Mouse (Mus musculus): ENCODE results near the gene Edem2. TPM values are rescaled to one million over a fixed set of nuclear protein-coding genes. Genes with fewer than 3 reads are reported as not detected.
"Not testable (repeated sequence)": the region's sequence is repeated elsewhere in the genome, so short reads cannot be mapped to it uniquely, and the experiment has no call there.

Edem2 gene
- polyA plus RNA-seq, 1 experiment from 2014 or later = 30.5 TPM

DNA sequence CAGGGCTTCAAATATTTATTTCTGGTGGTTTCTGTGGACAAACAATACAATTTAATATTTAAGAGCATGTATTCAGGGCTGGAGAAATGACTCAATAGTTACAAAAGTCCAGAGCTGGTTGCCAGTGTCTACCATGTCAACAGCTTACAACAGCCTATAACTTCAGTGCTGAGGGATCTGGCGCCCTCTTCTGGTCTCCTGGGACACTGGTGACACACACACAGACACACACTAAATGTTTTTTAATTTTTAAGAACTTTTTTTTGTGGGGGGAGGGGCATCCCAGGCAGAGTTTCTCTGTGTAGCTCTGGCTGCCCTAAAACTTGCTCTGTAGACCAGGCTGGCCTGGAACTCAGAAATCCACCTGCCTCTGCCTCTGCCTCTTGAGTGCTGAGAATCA lies 26.5 kb upstream of the Edem2 start:
- peaks cover 20% of the 10 kb centered on the region for H3K27me3 ChIP-seq (ENCODE audit: poor library complexity, severe bottlenecking)
- no peak overlapping the region for H3K27ac ChIP-seq
- no peaks in the 10 kb centered on the region for H3K9me3 ChIP-seq
- WGBS = 3% methylated on average over 1 of the region's 1 CpGs
- no peak overlapping the region for H3K4me3 ChIP-seq
- no peaks in the 10 kb centered on the region for H3K36me3 ChIP-seq (replicated peaks)
- DNase-seq (ENCODE audit: extremely low spot score, low spot score) = peak; percentile 29
- peaks cover 8% of the 10 kb centered on the region for H3K4me1 ChIP-seq

DNA sequence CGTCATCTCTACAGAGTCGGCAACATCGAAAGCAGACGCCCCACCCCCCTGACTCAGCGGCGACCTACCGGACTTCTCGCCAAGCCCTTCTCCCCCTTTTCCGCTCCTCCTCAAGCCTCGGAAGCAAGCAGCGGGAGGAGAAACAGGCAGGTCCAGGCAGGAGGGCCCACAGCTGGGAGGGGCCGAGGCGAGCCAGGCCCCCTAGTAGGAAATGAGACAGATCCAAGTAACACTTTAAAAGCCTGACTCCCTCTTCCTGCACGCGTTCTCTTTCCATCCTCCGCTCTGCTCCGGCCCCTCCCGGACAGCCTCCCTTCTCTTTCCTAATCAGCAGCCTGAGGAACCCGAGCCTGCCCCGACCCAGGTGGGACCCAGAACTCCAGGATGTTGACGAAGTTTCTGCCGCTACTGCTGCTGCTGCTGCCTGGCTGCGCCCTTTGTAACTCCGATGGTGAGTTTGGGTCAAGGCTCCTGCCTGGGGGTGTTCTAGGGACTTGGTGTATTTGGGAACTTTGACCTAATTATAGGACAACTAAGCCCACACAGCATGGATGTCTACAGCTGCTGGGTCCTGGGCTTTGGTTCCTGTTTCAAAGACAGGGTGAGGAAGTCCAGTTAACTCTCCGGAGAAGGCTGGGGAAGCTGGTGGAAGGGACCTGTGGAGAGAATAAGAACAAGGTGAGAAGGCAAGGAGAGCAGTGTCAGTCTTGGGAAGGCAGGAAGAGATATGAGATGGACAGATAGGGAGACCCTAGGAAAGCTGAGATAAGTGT lies 21.9 kb upstream of the Edem2 start, which contains the start of gene Procr:
TSS of gene Procr (plus strand) at position 104 of the 773 bp plus-strand sequence.
- H3K4me3 ChIP-seq = peak within 1 kb of the TSS; percentile 49
- WGBS = 3% methylated on average over 25 of the region's 25 CpGs
- H3K27ac ChIP-seq = peak within 1 kb of the TSS; percentile 40; the same call in 1 of the 2 replicates
- H3K4me1 ChIP-seq = peaks cover 10% of the 10 kb centered on the region
- H3K9me3 ChIP-seq = no peaks in the 10 kb centered on the region
- DNase-seq (ENCODE audit: extremely low spot score, low spot score) = peak; percentile 24
- no peaks in the 10 kb centered on the region for H3K36me3 ChIP-seq (replicated peaks)
- peaks cover 14% of the 10 kb centered on the region for H3K27me3 ChIP-seq (ENCODE audit: poor library complexity, severe bottlenecking)

DNA sequence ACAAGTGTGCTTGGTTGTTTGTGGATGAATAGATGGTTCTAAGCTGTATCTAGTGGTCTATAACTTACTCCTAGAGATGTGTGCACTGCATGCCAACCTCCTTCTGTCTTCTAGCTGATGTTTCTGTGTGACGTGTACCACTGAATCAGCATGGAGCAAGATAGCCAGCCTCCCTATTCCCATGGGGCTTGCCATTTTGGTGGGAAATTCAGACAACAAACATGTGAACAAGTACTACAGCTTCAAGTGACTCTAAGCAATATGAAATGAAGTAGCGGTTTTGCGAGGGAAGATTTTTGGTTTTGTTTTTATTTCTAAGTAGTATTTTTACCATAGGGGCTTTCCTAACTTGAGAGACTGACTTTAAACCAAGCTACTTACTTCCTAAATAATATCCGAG lies 20.1 kb upstream of the Edem2 start:
- Histone ChIP-seq H3K4me3 (no peak overlapping the region), H3K36me3 (replicated peaks) (no peaks in the 10 kb centered on the region), H3K9me3 (no peaks in the 10 kb centered on the region), H3K4me1 (peaks cover 10% of the 10 kb centered on the region), H3K27ac (no peak overlapping the region), H3K27me3 (ENCODE audit: poor library complexity, severe bottlenecking) (peaks cover 14% of the 10 kb centered on the region)
- WGBS = 88% methylated on average over 4 of the region's 4 CpGs
- DNase-seq (ENCODE audit: extremely low spot score, low spot score) = no peak

DNA sequence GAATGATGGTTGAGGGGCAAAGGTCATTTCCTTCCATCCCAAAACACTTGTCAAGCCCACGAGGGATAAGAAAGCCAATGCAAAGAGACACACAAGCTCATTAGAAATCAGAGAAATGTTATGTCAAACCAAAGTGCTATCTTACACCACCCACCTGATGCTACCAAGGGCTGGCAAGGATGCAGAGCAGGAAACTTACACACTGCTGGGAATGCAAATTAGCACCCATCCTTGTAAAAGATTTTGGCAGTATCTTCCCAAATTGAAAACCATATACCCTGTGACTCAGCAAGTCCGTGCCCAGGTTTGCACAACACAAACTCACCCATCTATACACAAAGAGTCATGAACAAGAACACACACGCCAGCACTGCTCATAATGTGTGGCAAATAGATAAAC lies 16.2 kb upstream of the Edem2 start:
- Histone ChIP-seq H3K9me3 (no peaks in the 10 kb centered on the region), H3K4me3 (no peak overlapping the region), H3K27me3 (ENCODE audit: poor library complexity, severe bottlenecking) (no peaks in the 10 kb centered on the region), H3K4me1 (no peaks in the 10 kb centered on the region), H3K27ac (no peak overlapping the region), H3K36me3 (replicated peaks) (no peaks in the 10 kb centered on the region)
- 74% methylated on average over 3 of the region's 3 CpGs for WGBS
- no peak for DNase-seq (ENCODE audit: extremely low spot score, low spot score)

DNA sequence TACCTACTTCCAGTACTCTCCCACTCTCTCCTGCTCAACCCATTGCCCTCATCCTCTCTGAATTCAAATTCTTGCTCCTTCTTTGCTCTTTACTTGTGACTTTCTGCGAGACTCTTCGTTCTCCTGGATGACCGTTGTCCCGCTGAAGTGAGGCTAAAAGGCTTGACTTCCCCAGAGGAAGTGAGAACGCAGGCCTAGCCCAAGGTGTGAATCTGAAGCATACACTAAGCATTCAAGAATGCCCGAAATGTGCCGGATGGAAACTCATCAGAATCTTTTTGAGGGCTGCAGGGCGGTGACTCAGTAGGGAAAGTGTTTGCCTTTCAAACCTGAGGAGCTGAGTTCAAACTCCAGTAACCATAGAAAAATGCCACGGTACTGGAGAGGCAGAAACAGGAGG lies 14.1 kb upstream of the Edem2 start:
- no peak overlapping the region for H3K4me3 ChIP-seq
- H3K9me3 ChIP-seq = no peaks in the 10 kb centered on the region
- no peak overlapping the region for H3K27ac ChIP-seq
- no peak for DNase-seq (ENCODE audit: extremely low spot score, low spot score)
- WGBS = 91% methylated on average over 9 of the region's 9 CpGs
- no peaks in the 10 kb centered on the region for H3K4me1 ChIP-seq
- H3K36me3 ChIP-seq (replicated peaks) = no peaks in the 10 kb centered on the region
- no peaks in the 10 kb centered on the region for H3K27me3 ChIP-seq (ENCODE audit: poor library complexity, severe bottlenecking)

DNA sequence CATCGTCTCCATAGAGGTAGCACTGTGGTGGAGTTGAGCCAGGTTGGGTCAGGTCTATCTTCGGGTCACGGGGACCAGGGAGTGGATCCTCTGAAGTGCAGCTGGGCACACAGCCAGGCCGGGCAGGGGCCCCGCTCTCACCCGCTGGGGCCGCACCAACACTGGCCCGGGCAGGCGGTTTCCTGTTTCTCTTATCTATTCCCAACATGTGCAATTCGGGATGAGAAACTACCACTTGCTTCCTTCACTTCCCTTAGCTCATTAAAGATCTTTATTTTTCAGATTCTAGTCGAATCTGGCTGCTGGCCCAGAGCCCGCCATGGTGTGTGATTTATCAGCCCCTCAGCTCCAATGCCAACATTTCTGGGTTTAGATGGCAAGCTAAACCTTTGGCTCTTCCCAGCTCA lies 13.7 kb upstream of the Edem2 start:
- Histone ChIP-seq H3K9me3 (no peaks in the 10 kb centered on the region), H3K4me3 (no peak overlapping the region), H3K4me1 (no peaks in the 10 kb centered on the region), H3K27ac (no peak overlapping the region), H3K27me3 (ENCODE audit: poor library complexity, severe bottlenecking) (no peaks in the 10 kb centered on the region), H3K36me3 (replicated peaks) (no peaks in the 10 kb centered on the region)
- no peak for DNase-seq (ENCODE audit: extremely low spot score, low spot score)
- WGBS = 84% methylated on average over 12 of the region's 12 CpGs

DNA sequence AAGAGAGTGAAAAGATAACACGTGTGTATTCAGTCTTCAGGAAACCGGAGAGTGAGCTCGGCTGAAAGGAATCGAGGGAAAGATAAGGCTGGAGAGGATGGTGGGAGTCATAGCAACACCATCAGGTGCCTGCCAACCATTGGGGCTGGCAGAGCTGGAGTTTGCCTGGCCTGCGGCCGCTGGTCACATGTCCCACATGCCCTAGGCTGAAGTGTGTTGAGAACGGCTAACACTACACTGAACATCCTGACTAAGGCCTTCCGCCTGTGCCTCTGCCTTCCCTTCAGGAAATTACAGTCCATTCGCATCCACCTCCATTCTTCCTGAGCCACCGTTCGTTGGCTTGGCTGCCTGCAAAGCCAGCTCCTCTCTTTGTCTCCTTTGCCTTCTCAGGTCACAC lies 12.9 kb upstream of the Edem2 start:
- Histone ChIP-seq H3K27me3 (ENCODE audit: poor library complexity, severe bottlenecking) (no peaks in the 10 kb centered on the region), H3K27ac (no peak overlapping the region), H3K36me3 (replicated peaks) (no peaks in the 10 kb centered on the region), H3K4me1 (no peaks in the 10 kb centered on the region), H3K4me3 (no peak overlapping the region), H3K9me3 (no peaks in the 10 kb centered on the region)
- DNase-seq (ENCODE audit: extremely low spot score, low spot score) = no peak
- 87% methylated on average over 11 of the region's 11 CpGs for WGBS

DNA sequence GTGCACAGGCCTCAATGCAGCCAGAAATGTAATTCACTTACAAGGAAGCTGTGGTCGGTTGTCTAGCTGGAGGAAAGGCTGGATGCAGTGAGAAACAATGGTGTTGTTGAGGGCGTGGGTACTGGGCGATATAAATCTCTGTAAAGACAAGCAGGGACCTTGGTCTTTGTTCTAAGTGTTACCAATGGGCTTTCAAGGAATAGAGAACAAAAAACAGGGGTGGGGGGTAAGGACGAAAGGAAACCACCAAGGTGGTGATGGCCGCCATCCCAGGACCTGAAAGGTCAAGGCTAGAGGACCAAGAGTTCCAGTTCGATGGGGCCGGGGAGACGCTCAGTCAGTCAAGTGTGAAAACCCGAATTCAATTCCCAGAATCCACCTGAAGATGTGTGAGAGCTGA lies 8.5 kb upstream of the Edem2 start:
- Histone ChIP-seq H3K27me3 (ENCODE audit: poor library complexity, severe bottlenecking) (no peaks in the 10 kb centered on the region), H3K27ac (no peak overlapping the region), H3K4me3 (no peak overlapping the region), H3K4me1 (no peaks in the 10 kb centered on the region), H3K9me3 (no peaks in the 10 kb centered on the region), H3K36me3 (replicated peaks) (no peaks in the 10 kb centered on the region)
- DNase-seq (ENCODE audit: extremely low spot score, low spot score) = no peak
- WGBS = 78% methylated on average over 9 of the region's 9 CpGs

DNA sequence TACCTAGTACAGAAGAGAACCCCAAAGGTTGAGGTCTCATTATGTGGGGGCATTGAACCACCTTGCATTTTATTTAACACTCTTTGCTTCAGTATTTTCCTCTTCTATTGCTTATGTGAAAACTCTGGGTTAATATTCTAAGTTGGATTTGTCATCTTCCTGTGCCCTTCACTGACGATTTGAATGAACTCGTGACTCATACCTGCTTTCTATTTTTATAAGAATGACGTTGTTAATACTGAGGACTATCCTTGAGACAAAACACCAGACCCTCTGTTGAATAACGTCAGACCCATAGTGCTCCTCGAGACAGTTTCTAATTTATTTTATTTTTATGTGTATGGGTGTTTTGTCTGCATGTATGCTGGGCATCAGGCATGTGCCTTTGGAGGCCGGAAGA lies 7.7 kb upstream of the Edem2 start:
- no peak overlapping the region for H3K27ac ChIP-seq
- no peak overlapping the region for H3K4me3 ChIP-seq
- no peaks in the 10 kb centered on the region for H3K36me3 ChIP-seq (replicated peaks)
- no peaks in the 10 kb centered on the region for H3K4me1 ChIP-seq
- WGBS = 87% methylated on average over 6 of the region's 6 CpGs
- DNase-seq (ENCODE audit: extremely low spot score, low spot score) = no peak
- no peaks in the 10 kb centered on the region for H3K9me3 ChIP-seq
- no peaks in the 10 kb centered on the region for H3K27me3 ChIP-seq (ENCODE audit: poor library complexity, severe bottlenecking)

DNA sequence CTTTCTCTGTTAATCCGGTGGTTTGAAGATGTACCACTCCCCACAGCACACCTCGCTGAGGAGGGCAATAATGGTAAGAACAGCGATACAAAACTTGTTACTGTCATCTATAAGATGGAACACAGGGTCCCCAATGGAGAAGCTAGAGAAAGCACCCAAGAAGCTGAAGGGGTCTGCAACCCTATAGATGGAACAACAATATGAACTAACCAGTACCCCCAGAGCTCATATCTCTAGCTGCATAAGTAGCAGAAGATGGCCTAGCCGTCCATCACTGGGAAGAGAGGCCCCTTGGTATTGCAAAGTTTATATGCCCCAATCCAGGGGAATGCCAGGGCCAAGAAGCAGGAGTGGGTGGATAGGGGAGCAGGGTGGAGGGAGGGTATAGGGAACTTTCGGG lies 6.5 kb upstream of the Edem2 start, which contains the start of gene Gm17581:
TSS of gene Gm17581 (minus strand) at position 101 of the 400 bp plus-strand sequence.
- not testable (repeated sequence) for H3K4me1 ChIP-seq

DNA sequence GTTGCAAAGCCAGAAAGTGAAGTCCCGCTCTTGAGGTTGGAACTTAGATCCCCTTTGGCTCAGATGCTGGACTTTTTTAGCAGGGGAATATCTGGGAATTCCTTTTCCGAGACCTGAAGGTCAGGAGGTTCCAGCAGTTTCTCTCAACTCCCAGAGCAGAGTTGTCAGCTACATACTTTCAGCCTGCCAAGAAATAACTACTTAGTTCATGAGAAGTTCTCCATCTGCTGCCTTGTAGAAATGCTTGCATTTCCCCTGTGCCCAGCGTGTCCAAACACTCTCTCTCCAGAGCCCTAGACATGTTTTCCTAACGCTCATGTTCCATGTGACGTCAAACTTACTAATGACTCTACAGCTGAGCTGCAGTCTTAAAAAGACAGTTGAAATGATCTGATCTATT lies 5.8 kb upstream of the Edem2 start:
- Histone ChIP-seq H3K36me3 (replicated peaks) (no peaks in the 10 kb centered on the region), H3K9me3 (no peaks in the 10 kb centered on the region), H3K27me3 (ENCODE audit: poor library complexity, severe bottlenecking) (no peaks in the 10 kb centered on the region), H3K4me3 (no peak overlapping the region), H3K4me1 (no peaks in the 10 kb centered on the region), H3K27ac (no peak overlapping the region)
- DNase-seq (ENCODE audit: extremely low spot score, low spot score) = no peak
- 90% methylated on average over 5 of the region's 5 CpGs for WGBS

More for the DNA sequence above, 6.5 kb upstream of the Edem2 start, which contains the start of gene Gm17581:
- not testable (repeated sequence) for H3K36me3 ChIP-seq (replicated peaks); H3K27ac ChIP-seq; H3K9me3 ChIP-seq; DNase-seq (ENCODE audit: extremely low spot score, low spot score); H3K27me3 ChIP-seq (ENCODE audit: poor library complexity, severe bottlenecking); H3K4me3 ChIP-seq
- 83% methylated on average over 5 of the region's 5 CpGs for WGBS

DNA sequence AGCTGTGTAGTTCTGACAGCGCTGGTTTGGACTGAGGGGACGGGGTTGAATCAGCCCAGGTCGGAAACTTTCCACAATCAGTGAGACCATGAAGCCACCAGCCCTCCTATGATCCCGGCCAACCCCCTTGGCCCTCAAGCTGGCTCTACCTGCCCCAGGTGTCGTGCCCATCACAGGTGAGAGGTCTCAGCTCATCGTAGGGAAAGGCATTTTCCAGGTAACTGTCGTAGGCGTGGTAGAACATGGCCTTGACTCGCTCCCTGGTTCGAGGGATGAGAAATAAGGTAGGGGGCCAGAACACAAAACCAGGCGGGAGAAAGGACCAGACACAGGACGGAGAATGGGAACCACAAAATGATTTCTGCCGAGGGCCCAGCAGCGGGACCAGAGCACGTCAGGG lies 533 bp downstream of the Edem2 start:
- 3% methylated on average over 15 of the region's 15 CpGs for WGBS
- DNase-seq (ENCODE audit: extremely low spot score, low spot score) = no peak
- H3K27ac ChIP-seq = peak overlapping the region; percentile 77
- no peaks in the 10 kb centered on the region for H3K36me3 ChIP-seq (replicated peaks)
- peak overlapping the region; percentile 70 for H3K4me3 ChIP-seq
- H3K9me3 ChIP-seq = no peaks in the 10 kb centered on the region
- peaks cover 18% of the 10 kb centered on the region for H3K4me1 ChIP-seq
- H3K27me3 ChIP-seq (ENCODE audit: poor library complexity, severe bottlenecking) = no peaks in the 10 kb centered on the region

DNA sequence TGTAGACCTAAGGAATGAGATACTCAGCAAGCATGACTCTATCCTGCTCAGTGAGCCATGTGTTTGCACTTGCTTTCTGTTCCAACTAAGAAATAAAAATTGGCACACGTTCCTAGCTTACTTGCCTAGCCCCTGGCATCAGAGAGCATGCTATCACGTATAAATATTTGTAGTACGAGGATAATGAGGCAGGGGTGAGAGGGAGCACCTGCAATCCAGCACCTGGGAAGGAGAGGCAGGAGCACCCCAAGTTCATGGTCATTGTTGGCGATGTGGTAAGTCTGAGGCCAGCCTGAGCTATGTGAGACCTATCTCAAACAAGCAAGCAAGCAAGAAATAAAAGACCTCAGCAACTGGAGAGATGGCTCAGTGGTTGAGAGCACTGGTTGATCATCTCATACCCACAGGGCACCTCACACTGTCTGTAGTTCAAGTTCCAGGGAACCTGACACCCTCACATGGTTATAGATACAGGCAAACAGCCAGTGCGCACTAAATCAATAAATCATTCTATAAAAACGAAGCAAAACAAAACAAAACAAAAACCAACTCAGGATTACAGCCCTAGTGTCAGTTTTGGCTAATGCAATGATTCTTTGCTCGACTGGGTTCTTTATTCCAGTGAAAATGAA lies 1.4 kb downstream of the Edem2 start:
- WGBS = 81% methylated on average over 7 of the region's 7 CpGs
- H3K9me3 ChIP-seq = no peaks in the 10 kb centered on the region
- peak overlapping the region; percentile 70 for H3K4me3 ChIP-seq
- H3K27ac ChIP-seq = no peak overlapping the region
- H3K4me1 ChIP-seq = peaks cover 18% of the 10 kb centered on the region
- DNase-seq (ENCODE audit: extremely low spot score, low spot score) = no peak
- H3K27me3 ChIP-seq (ENCODE audit: poor library complexity, severe bottlenecking) = no peaks in the 10 kb centered on the region
- 0 out of 2 replicates have a peak, but pooled peaks cover under 1% of the 10 kb centered on the region for H3K36me3 ChIP-seq (replicated peaks)
